8 mouse cellular contexts compared by ENCODE assay signal in the genomic region with DNA sequence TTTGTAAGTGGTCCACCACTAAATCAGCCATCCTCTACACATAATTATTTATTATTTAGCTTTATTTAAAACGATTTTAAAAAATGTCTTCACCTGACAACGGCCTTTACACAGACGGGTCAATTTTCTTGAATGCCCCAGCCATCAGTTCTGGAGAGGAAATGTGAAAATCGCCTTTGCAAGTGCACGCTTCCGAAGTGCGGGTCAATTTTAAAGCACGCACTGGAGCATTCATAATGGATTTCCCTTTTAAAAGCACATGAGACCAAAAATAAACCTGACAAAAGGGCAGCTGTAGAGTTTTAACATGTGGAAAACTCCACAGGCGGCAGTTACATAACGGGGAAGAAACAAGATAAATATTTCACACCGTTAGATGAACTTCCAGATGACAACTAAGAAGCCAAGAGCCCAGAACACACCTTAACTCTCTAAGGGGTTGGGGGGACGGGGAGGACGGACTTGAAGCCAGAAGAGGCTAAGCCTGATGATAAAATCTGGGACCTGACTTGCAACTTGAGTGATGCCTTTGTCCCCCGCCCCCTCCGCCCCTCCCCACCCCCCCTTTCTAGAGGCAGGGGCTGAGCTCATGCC. TPM values are rescaled to one million over a fixed set of nuclear protein-coding genes. Genes with fewer than 3 reads are reported as not detected.
DNase-seq lines count a peak whose midpoint lies in the region; ATAC-seq and TF ChIP-seq lines count a peak whose summit lies in the region.

No protein-coding gene starts in this region.

- peak overlapping the region; percentile 71 for H3K4me3 ChIP-seq in C2C12 (ENCODE audit: insufficient read depth, poor library complexity, severe bottlenecking)
- peak overlapping the region; percentile 72 for H3K4me3 ChIP-seq in heart, embryonic 13.5 days
- peak overlapping the region in 1 of 2 experiments; percentile 50; a peak in 1 of 4 replicates for H3K4me3 ChIP-seq in liver, embryonic 14.5 days (ENCODE audit: insufficient read depth in 1 of 2, low read depth in 2 of 2, low read length in 2 of 2)

- H3K4me2 ChIP-seq in heart, embryonic 13.5 days: peak overlapping the region; percentile 94
- peak overlapping the region; percentile 68 for H3K4me2 ChIP-seq in liver, embryonic 14.5 days (ENCODE audit: low read depth)

- peak overlapping the region; percentile 75 for H3K9ac ChIP-seq in heart, embryonic 13.5 days
- H3K9ac ChIP-seq in liver, embryonic 14.5 days (replicated peaks): no peak overlapping the region

- no peak for TF ChIP-seq EP300 in liver, embryonic 14.5 days (IDR thresholded peaks at IDR 0.05; ENCODE audit: low read depth)

- no peak for ATAC-seq in heart, embryonic 13.5 days (ENCODE audit: extremely low read depth, insufficient number of reproducible peaks, low FRiP score, low TSS enrichment)
- no peak for ATAC-seq in liver, embryonic 14.5 days (ENCODE audit: insufficient read depth)

- peaks cover 8% of the 10 kb centered on the region for H3K36me3 ChIP-seq in C2C12 (ENCODE audit: control insufficient read depth, insufficient read depth)
- no peaks in the 10 kb centered on the region for H3K36me3 ChIP-seq in heart, embryonic 13.5 days
- no peaks in the 10 kb centered on the region for H3K36me3 ChIP-seq in liver, embryonic 14.5 days (replicated peaks; ENCODE audit: control insufficient read depth, insufficient read depth, low read depth)

- no peak overlapping the region for H3K27ac ChIP-seq in heart, embryonic 13.5 days (replicated peaks)
- no peak overlapping the region for H3K27ac ChIP-seq in liver, embryonic 14.5 days

- peak overlapping the region; percentile 74 for H3ac ChIP-seq in C2C12 (ENCODE audit: control insufficient read depth, insufficient read length, low read depth)

- peaks cover 8% of the 10 kb centered on the region for H3K4me1 ChIP-seq in heart, embryonic 13.5 days
- H3K4me1 ChIP-seq in liver, embryonic 14.5 days (replicated peaks; ENCODE audit: control insufficient read depth in 2 of 2, insufficient read depth in 2 of 2, low read length in 1 of 2): no peaks in the 10 kb centered on the region

- no peaks in the 10 kb centered on the region for H3K9me3 ChIP-seq in heart, embryonic 13.5 days
- H3K9me3 ChIP-seq in liver, embryonic 14.5 days (ENCODE audit: control insufficient read depth, low read length): no peaks in the 10 kb centered on the region

- no peak for TF ChIP-seq CTCF in C2C12 (IDR thresholded peaks at IDR 0.05; ENCODE audit: control insufficient read depth, insufficient read depth, insufficient read length)
- TF ChIP-seq CTCF in liver, embryonic 14.5 days (IDR thresholded peaks at IDR 0.05; ENCODE audit: low read depth): no peak

- peaks cover 25% of the 10 kb centered on the region for H3K79me3 ChIP-seq in C2C12 (ENCODE audit: low read depth)

- peaks cover 41% of the 10 kb centered on the region for H3K79me2 ChIP-seq in C2C12 (ENCODE audit: control insufficient read depth, insufficient read depth)

- WGBS in heart, embryonic 13.5 days: 4% methylated on average over 15 of the region's 15 CpGs
- WGBS in liver, embryonic 14.5 days (ENCODE audit: insufficient replicate concordance): 8% methylated on average over 14 of the region's 15 CpGs

- peak; percentile 11 for DNase-seq in Muller cell, postnatal 12 days (ENCODE audit: inconsistent ontology term)
- DNase-seq in liver, embryonic 14.5 days (ENCODE audit: low read depth in 3 of 3, low spot score in 3 of 3): no peak
- no peak for DNase-seq in thymus, postnatal 4 days
- no peak for DNase-seq in layer of hippocampus, postnatal 25 days (ENCODE audit: extremely low spot score in 1 of 2, low spot score in 1 of 2)
- no peak for DNase-seq in right cerebral cortex, postnatal 25 days
- DNase-seq in spleen, postnatal 10 days (ENCODE audit: low spot score in 2 of 2): no peak

- H3K27me3 ChIP-seq in C2C12 (ENCODE audit: control insufficient read depth, insufficient read depth, insufficient read length): no peaks in the 10 kb centered on the region
- H3K27me3 ChIP-seq in heart, embryonic 13.5 days (replicated peaks): peaks cover 20% of the 10 kb centered on the region
- H3K27me3 ChIP-seq in liver, embryonic 14.5 days (ENCODE audit: control insufficient read depth, insufficient read depth, low read length): peaks cover 25% of the 10 kb centered on the region

TF ChIP-seq in C2C12, 6 proteins besides CTCF, POLR2A, EP300 and RAD21:
- TF ChIP-seq CEBPB (IDR thresholded peaks at IDR 0.05; ENCODE audit: low read depth): no peak
- TF ChIP-seq MAX (IDR thresholded peaks at IDR 0.05): no peak
TF ChIP-seq in C2C12: peak in this region for 0.

RNA-seq across cellular contexts. Expression of a gene that starts 0.6 kb away (rescaled TPM):
- 44.5 TPM for polyA plus RNA-seq in C2C12 (2012; fragmentation: generic; extraction: Trizol)
- 4.5 and 6.4 TPM in 2 replicates for polyA plus RNA-seq in heart, embryonic 13.5 days (2015; fragmentation: Nextera tagmentation; extraction: Ambion mirVana)
- polyA plus RNA-seq in liver, embryonic 14.5 days (2012; rRNA removed): 0.62 and 0.87 TPM in 2 replicates
- polyA plus RNA-seq in liver, embryonic 14.5 days (2014; fragmentation: Nextera tagmentation; extraction: Ambion mirVana): 1.4 and 1.7 TPM in 2 replicates
- 10 to 100 TPM; 22.4 TPM for total RNA-seq in layer of hippocampus, postnatal 25 days (2021)

RNA-seq across cellular contexts. Expression of a gene that starts 37.8 kb away (rescaled TPM):
- polyA plus RNA-seq in C2C12 (2012; fragmentation: generic; extraction: Trizol): 44.7 TPM
- 45.7 and 51.4 TPM in 2 replicates for polyA plus RNA-seq in heart, embryonic 13.5 days (2015; fragmentation: Nextera tagmentation; extraction: Ambion mirVana)
- 9.2 and 19.5 TPM in 2 replicates for polyA plus RNA-seq in liver, embryonic 14.5 days (2012; rRNA removed)
- polyA plus RNA-seq in liver, embryonic 14.5 days (2014; fragmentation: Nextera tagmentation; extraction: Ambion mirVana): 26.3 and 28.1 TPM in 2 replicates
- 10 to 100 TPM; 21.1 to 22.6 TPM for total RNA-seq in layer of hippocampus, postnatal 25 days (2021)
